Comparison of ENCODE assay signal across 9 mouse cellular contexts in the genomic region with DNA sequence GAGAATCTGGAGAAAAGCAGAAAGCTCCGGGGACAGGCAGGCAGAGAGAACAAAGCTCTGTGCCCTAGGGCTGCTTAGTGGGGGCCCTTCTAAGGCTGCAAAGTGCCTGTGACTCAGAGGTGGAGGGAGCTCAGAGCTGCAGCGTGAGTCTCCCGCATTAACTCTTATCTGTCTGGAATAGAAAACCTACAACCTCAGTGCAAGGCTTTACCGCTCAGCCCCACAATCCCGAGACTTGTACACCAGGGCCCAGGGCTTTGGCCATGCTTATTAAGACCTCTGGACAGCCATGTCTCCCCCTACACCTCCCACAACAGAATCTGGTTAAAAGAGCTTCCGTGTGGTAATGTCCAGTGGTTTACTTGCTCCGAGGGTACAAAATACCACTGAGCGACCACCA. TPM values are rescaled to one million over a fixed set of nuclear protein-coding genes. Genes with fewer than 3 reads are reported as not detected.
DNase-seq lines count a peak whose midpoint lies in the region; ATAC-seq and TF ChIP-seq lines count a peak whose summit lies in the region.
"Had no signal": no experiment of that assay in that cellular context is flagged by ENCODE, and none has a peak within 500 bp of the region (broad histone marks: within the 10 kb centered on the region; RNA-seq: fewer than 3 reads in every experiment).

No protein-coding gene starts in this region.

- H3K27ac ChIP-seq in lung, embryonic 15.5 days: no peak overlapping the region
- H3K27ac ChIP-seq in embryonic facial prominence, embryonic 13.5 days: no peak overlapping the region
- H3K27ac ChIP-seq in limb, embryonic 14.5 days (replicated peaks; ENCODE audit: low read depth, low read length): no peak overlapping the region
- no peak overlapping the region for H3K27ac ChIP-seq in stomach, embryonic 15.5 days

- no peak for TF ChIP-seq POLR2A in limb, embryonic 14.5 days (IDR thresholded peaks at IDR 0.05; ENCODE audit: borderline replicate concordance, extremely low read depth, insufficient read depth, insufficient read length)

- 6% methylated on average over 8 of the region's 8 CpGs for WGBS in lung, embryonic 15.5 days
- 2% methylated on average over 8 of the region's 8 CpGs for WGBS in embryonic facial prominence, embryonic 13.5 days
- 4% methylated on average over 8 of the region's 8 CpGs for WGBS in limb, embryonic 14.5 days
- WGBS in stomach, embryonic 15.5 days: 7% methylated on average over 8 of the region's 8 CpGs

- H3K4me3 ChIP-seq in lung, embryonic 15.5 days: peak overlapping the region; percentile 76
- H3K4me3 ChIP-seq in embryonic facial prominence, embryonic 13.5 days: peak overlapping the region; percentile 64
- H3K4me3 ChIP-seq in limb, embryonic 14.5 days (replicated peaks; ENCODE audit: low read length): peak overlapping the region; percentile 70; the same call in 1 of the 2 replicates
- H3K4me3 ChIP-seq in stomach, embryonic 15.5 days (replicated peaks): peak overlapping the region; percentile 65

- DNase-seq in lung, postnatal 4 days: no peak
- DNase-seq in limb, embryonic 14.5 days (ENCODE audit: low spot score): no peak
- no peak for DNase-seq in urinary bladder, postnatal 4 days (ENCODE audit: low spot score in 2 of 2)
- no peak for DNase-seq in urinary bladder, adult 2 months (ENCODE audit: low spot score)
- DNase-seq in left cerebral cortex, postnatal 14 days (ENCODE audit: low spot score in 2 of 2): no peak
- DNase-seq: cerebellum, adult 2 months had no signal

- no peak overlapping the region; the same call in 1 of the 2 replicates for H3K9ac ChIP-seq in lung, embryonic 15.5 days
- peak overlapping the region; percentile 85 for H3K9ac ChIP-seq in embryonic facial prominence, embryonic 13.5 days
- no peak overlapping the region for H3K9ac ChIP-seq in limb, embryonic 14.5 days (ENCODE audit: low read depth, low read length, severe bottlenecking)
- H3K9ac ChIP-seq in stomach, embryonic 15.5 days: no peak overlapping the region

- peaks cover 41% of the 10 kb centered on the region for H3K27me3 ChIP-seq in lung, embryonic 15.5 days
- peaks cover 48% of the 10 kb centered on the region for H3K27me3 ChIP-seq in embryonic facial prominence, embryonic 13.5 days
- peaks cover 28% of the 10 kb centered on the region for H3K27me3 ChIP-seq in limb, embryonic 14.5 days (ENCODE audit: control insufficient read depth, insufficient read depth, low read length)
- H3K27me3 ChIP-seq in stomach, embryonic 15.5 days (replicated peaks): 0 out of 2 replicates have a peak, but pooled peaks cover 7% of the 10 kb centered on the region

- peaks cover 25% of the 10 kb centered on the region for H3K4me1 ChIP-seq in lung, embryonic 15.5 days
- peaks cover 15% of the 10 kb centered on the region for H3K4me1 ChIP-seq in embryonic facial prominence, embryonic 13.5 days
- H3K4me1 ChIP-seq in limb, embryonic 14.5 days (ENCODE audit: control insufficient read depth, insufficient read depth, low read length): 0 out of 2 replicates have a peak, but pooled peaks cover 3% of the 10 kb centered on the region
- H3K4me1 ChIP-seq in stomach, embryonic 15.5 days: peaks cover 12% of the 10 kb centered on the region

- intact Hi-C loops in left cerebral cortex, postnatal 14 days (cut with DNase I): no loop called here

- no peaks in the 10 kb centered on the region for H3K9me3 ChIP-seq in lung, embryonic 15.5 days
- no peaks in the 10 kb centered on the region for H3K9me3 ChIP-seq in embryonic facial prominence, embryonic 13.5 days
- no peaks in the 10 kb centered on the region for H3K9me3 ChIP-seq in limb, embryonic 14.5 days (ENCODE audit: control insufficient read depth, low read length)
- H3K9me3 ChIP-seq in stomach, embryonic 15.5 days: no peaks in the 10 kb centered on the region

- peak overlapping the region; percentile 99 for H3K4me2 ChIP-seq in lung, embryonic 15.5 days
- H3K4me2 ChIP-seq in embryonic facial prominence, embryonic 13.5 days: peak overlapping the region; percentile 95
- peak overlapping the region; percentile 96 for H3K4me2 ChIP-seq in limb, embryonic 14.5 days (replicated peaks; ENCODE audit: low read depth, low read length, severe bottlenecking)
- H3K4me2 ChIP-seq in stomach, embryonic 15.5 days: peak overlapping the region; percentile 99

- H3K36me3 ChIP-seq in lung, embryonic 15.5 days: no peaks in the 10 kb centered on the region
- H3K36me3 ChIP-seq in embryonic facial prominence, embryonic 13.5 days: no peaks in the 10 kb centered on the region
- H3K36me3 ChIP-seq in limb, embryonic 14.5 days (ENCODE audit: control insufficient read depth, insufficient read depth, low read length): no peaks in the 10 kb centered on the region
- no peaks in the 10 kb centered on the region for H3K36me3 ChIP-seq in stomach, embryonic 15.5 days

- no peak for ATAC-seq in lung, embryonic 15.5 days (ENCODE audit: borderline replicate concordance, extremely low read depth, low FRiP score, low TSS enrichment)
- ATAC-seq in embryonic facial prominence, embryonic 13.5 days (ENCODE audit: insufficient number of reproducible peaks, insufficient read depth, low FRiP score, low TSS enrichment, low read depth): no peak
- no peak for ATAC-seq in limb, embryonic 14.5 days (ENCODE audit: low FRiP score, low read depth)
- ATAC-seq in stomach, embryonic 15.5 days (ENCODE audit: insufficient read depth, low FRiP score, low read depth): no peak; the same call in 1 of the 2 replicates

RNA-seq across cellular contexts. Expression of a gene that starts 0.8 kb away (rescaled TPM):
- 9.6 and 10.3 TPM in 2 replicates for polyA plus RNA-seq in lung, embryonic 15.5 days (2015; fragmentation: Nextera tagmentation; extraction: Ambion mirVana)
- 12.0 and 12.6 TPM in 2 replicates for polyA plus RNA-seq in embryonic facial prominence, embryonic 13.5 days (2015; fragmentation: Nextera tagmentation; extraction: Ambion mirVana)
- 24.7 and 29.5 TPM in 2 replicates for polyA plus RNA-seq in limb, embryonic 14.5 days (2012; rRNA removed)
- polyA plus RNA-seq in limb, embryonic 14.5 days (2014; fragmentation: Nextera tagmentation; extraction: Ambion mirVana): 12.1 and 13.3 TPM in 2 replicates
- 10.6 TPM in 2 replicates for polyA plus RNA-seq in stomach, embryonic 15.5 days (2015; fragmentation: Nextera tagmentation; extraction: Ambion mirVana)
- polyA plus RNA-seq in urinary bladder, adult 2 months (2012; rRNA removed): 27.6 and 31.4 TPM in 2 replicates
- total RNA-seq in left cerebral cortex, postnatal 14 days (2021): 10 to 100 TPM; 23.3 to 27.0 TPM
